Mouse (Mus musculus) CH12.LX (cell line): ENCODE data around the gene Prkch. TPM values are rescaled to one million over a fixed set of nuclear protein-coding genes. Genes with fewer than 3 reads are reported as not detected.

ENCODE experiments used
- DNase-seq: peaks from one replicate; pipeline ENCODE4 v3.0.0-alpha.2; 2013; ENCODE audit errors: extremely low read depth
- H3K27ac ChIP-seq: 2 replicates; pipeline ENCODE4 v1.5.1; 2012; ENCODE audit warnings: low read depth, mild to moderate bottlenecking, control low read depth, moderate library complexity; ENCODE audit not compliant: insufficient read depth
- H3K27me3 ChIP-seq: replicated peaks from 2 replicates; pipeline ENCODE3; 2012; ENCODE audit warnings: inconsistent platforms
- H3K36me3 ChIP-seq, 2 experiments: replicated peaks in 1 of 2; 2 replicates each; pipeline versions ENCODE3 to v1.6.1; 2012; ENCODE audit warnings: inconsistent platforms in 1 of 2, low read length in 1 of 2, mild to moderate bottlenecking in 1 of 2, mixed read lengths in 1 of 2, moderate library complexity in 1 of 2; ENCODE audit not compliant: control insufficient read depth in 1 of 2, insufficient read depth in 1 of 2
- H3K4me1 ChIP-seq, 2 experiments: 2 replicates each; pipeline ENCODE4 v1.6.1; 2012; ENCODE audit warnings: inconsistent platforms in 1 of 2, moderate library complexity in 1 of 2; ENCODE audit not compliant: insufficient read depth in 2 of 2, control insufficient read depth in 1 of 2
- H3K4me2 ChIP-seq: 2 replicates; pipeline ENCODE4 v1.6.1; 2012; ENCODE audit warnings: low read depth, mild to moderate bottlenecking, control low read depth; ENCODE audit not compliant: poor library complexity, insufficient read depth, severe bottlenecking
- H3K4me3 ChIP-seq, 3 experiments: fragments of 150-350 bp in 1 of 3; sonication (generic) in 1 of 3; replicated peaks in 1 of 3; 2 replicates each; pipeline versions ENCODE3 to v1.5.1; 2011 to 2012; ENCODE audit warnings: low read depth in 2 of 3, low read length in 2 of 3, mild to moderate bottlenecking in 2 of 3, moderate library complexity in 2 of 3, control low read depth in 1 of 3, improper control_type of control experiment in 1 of 3, inconsistent platforms in 1 of 3, mixed read lengths in 1 of 3; ENCODE audit not compliant: poor library complexity in 1 of 3
- H3K79me2 ChIP-seq: replicated peaks from 2 replicates; pipeline ENCODE4 v1.6.1; 2012; ENCODE audit warnings: mild to moderate bottlenecking, moderate library complexity; ENCODE audit not compliant: control insufficient read depth, poor library complexity, insufficient read depth, severe bottlenecking; ENCODE audit errors: extremely low read depth
- H3K9ac ChIP-seq: 2 replicates; pipeline ENCODE4 v1.6.1; 2012; ENCODE audit warnings: low read depth, mild to moderate bottlenecking, control low read depth, moderate library complexity; ENCODE audit not compliant: insufficient read depth
- H3K9me3 ChIP-seq: replicated peaks from 2 replicates; pipeline ENCODE3; 2012; ENCODE audit warnings: low read length, inconsistent platforms, mixed read lengths
- BHLHE40 ChIP-seq: IDR thresholded peaks from 2 replicates; pipeline ENCODE4 v1.6.1; 2011; ENCODE audit warnings: mild to moderate bottlenecking, low read depth, low read length, improper control_type of control experiment
- CTCF ChIP-seq, 2 experiments: IDR thresholded peaks in 1 of 2; conservative IDR thresholded peaks in 1 of 2; 2 replicates each; pipeline ENCODE4 v1.5.1; 2011 to 2012; ENCODE audit warnings: low read depth in 2 of 2, low read length in 2 of 2, improper control_type of control experiment in 1 of 2, inconsistent platforms in 1 of 2, mild to moderate bottlenecking in 1 of 2, moderate library complexity in 1 of 2
- ELF1 ChIP-seq: IDR thresholded peaks from 2 replicates; pipeline ENCODE4 v1.6.1; 2014; ENCODE audit warnings: low read depth, mild to moderate bottlenecking, inconsistent platforms, low read length, improper control_type of control experiment
- EP300 ChIP-seq: IDR thresholded peaks from 2 replicates; pipeline ENCODE4 v1.6.1; 2011; ENCODE audit warnings: low read length, improper control_type of control experiment
- GABPA ChIP-seq: IDR thresholded peaks from 2 replicates; pipeline ENCODE4 v1.6.1; 2012; ENCODE audit warnings: low read depth, low read length, improper control_type of control experiment, inconsistent platforms; ENCODE audit not compliant: insufficient replicate concordance
- HCFC1 ChIP-seq: IDR thresholded peaks from 2 replicates; pipeline ENCODE4 v1.6.1; 2012; ENCODE audit warnings: low read depth, mild to moderate bottlenecking, inconsistent platforms, low read length, improper control_type of control experiment
- MAFK ChIP-seq: IDR thresholded peaks from 2 replicates; pipeline ENCODE4 v1.6.1; 2011; ENCODE audit warnings: low read length, improper control_type of control experiment; ENCODE audit not compliant: insufficient replicate concordance
- MYC ChIP-seq: IDR thresholded peaks from 2 replicates; pipeline ENCODE4 v1.6.1; 2011; ENCODE audit warnings: low read depth, mild to moderate bottlenecking, improper control_type of control experiment, low read length
- NELFE ChIP-seq: IDR thresholded peaks from 2 replicates; pipeline ENCODE4 v1.6.1; 2011; ENCODE audit warnings: low read depth, low read length, improper control_type of control experiment
- RCOR1 ChIP-seq: conservative IDR thresholded peaks from 2 replicates; pipeline ENCODE4 v1.6.1; 2012; ENCODE audit warnings: low read depth, mild to moderate bottlenecking, inconsistent platforms, low read length, improper control_type of control experiment
- SIN3A ChIP-seq: IDR thresholded peaks from 2 replicates; pipeline ENCODE4 v1.6.1; 2012; ENCODE audit warnings: low read length, improper control_type of control experiment, inconsistent platforms
- TCF12 ChIP-seq: IDR thresholded peaks from 2 replicates; pipeline ENCODE4 v1.6.1; 2014; ENCODE audit warnings: low read depth, mild to moderate bottlenecking, inconsistent platforms, low read length, improper control_type of control experiment
- UBTF ChIP-seq: IDR thresholded peaks from 2 replicates; pipeline ENCODE4 v1.6.1; 2012; ENCODE audit warnings: low read depth, mild to moderate bottlenecking, inconsistent platforms, low read length, improper control_type of control experiment, moderate library complexity
- USF1 ChIP-seq: IDR thresholded peaks from 2 replicates; pipeline ENCODE4 v1.6.1; 2014; ENCODE audit warnings: low read depth, mild to moderate bottlenecking, inconsistent platforms, low read length, improper control_type of control experiment
- USF2 ChIP-seq: conservative IDR thresholded peaks from 2 replicates; pipeline ENCODE4 v1.6.1; 2011; ENCODE audit warnings: low read depth, low read length, improper control_type of control experiment
- ZC3H11A ChIP-seq: IDR thresholded peaks from 2 replicates; pipeline ENCODE4 v1.6.1; 2012; ENCODE audit warnings: low read depth, mild to moderate bottlenecking, inconsistent platforms, low read length, improper control_type of control experiment
- ZMIZ1 ChIP-seq: IDR thresholded peaks from 2 replicates; pipeline ENCODE4 v1.6.1; 2012; ENCODE audit warnings: low read depth, mild to moderate bottlenecking, inconsistent platforms, low read length, improper control_type of control experiment
- ZNF384 ChIP-seq: IDR thresholded peaks from 2 replicates; pipeline ENCODE4 v1.6.1; 2012; ENCODE audit warnings: low read depth, low read length, improper control_type of control experiment, inconsistent platforms
- dilution Hi-C: fragments of 300-500 bp; cut with MboI; formaldehyde crosslinking; loops from 2 replicates; pipeline ENCODE4 v1.14.3; 2020; ENCODE audit warnings: low sequenced_read_pairs; ENCODE audit not compliant: extremely low pct_unique_long_range_greater_than_20kb, extremely low pct_ligation_motif_present
- in situ Hi-C: fragments of 300-500 bp; cut with MboI; formaldehyde crosslinking; loops from 3 replicates; pipeline ENCODE4 v1.14.3; 2019; ENCODE audit warnings: low sequenced_read_pairs, low pct_ligation_motif_present, low pct_unique_long_range_greater_than_20kb, mixed read lengths
- polyA plus RNA-seq: library from polyadenylated mRNA; unstranded; fragments of >175 nt; gene quantifications from 2 replicates; pipeline ENCODE4 v1.2.1, GENCODE M21; 2012; ENCODE audit warnings: low read depth; ENCODE audit not compliant: insufficient read length
- total RNA-seq, 2 experiments: library from RNA; depleted of rRNA; stranded (reverse); fragments of 300-350 nt in 1 of 2; fragments of >200 nt in 1 of 2; gene quantifications; 2 replicates each; pipeline ENCODE4 v1.2.3; 2012 to 2014

Prkch gene
- total and polyA plus RNA-seq, 3 experiments = 0.76 to 2.3 (median 1.8) TPM

DNA sequence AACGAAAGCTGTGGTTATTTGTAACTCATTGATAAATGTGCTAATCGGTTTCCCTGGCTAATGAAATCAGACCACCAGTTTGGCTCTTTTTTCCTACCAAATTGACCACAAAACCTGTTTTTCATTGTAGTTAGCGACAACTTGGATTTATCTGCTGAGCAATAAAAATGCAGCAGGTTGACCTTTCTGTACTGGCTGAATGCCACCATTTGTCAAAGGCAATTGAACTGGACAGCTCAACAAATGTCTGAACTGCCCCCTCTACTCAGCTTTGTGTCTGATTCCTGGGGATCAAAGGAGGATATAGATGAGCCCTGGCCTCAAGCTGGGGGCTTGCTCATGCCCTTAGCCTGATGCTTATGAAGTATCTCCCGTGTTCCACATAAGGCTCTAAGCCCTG is 146.0 kb downstream of the Prkch start:
- TF ChIP-seq TCF12 (no peak), ZNF384 (no peak), NELFE (no peak), GABPA (no peak)
- no peak overlapping the region for H3K27ac ChIP-seq
- H3K4me2 ChIP-seq = no peak overlapping the region
- no peaks in the 10 kb centered on the region for H3K79me2 ChIP-seq
- H3K9me3 ChIP-seq = no peaks in the 10 kb centered on the region
- H3K27me3 ChIP-seq = no peaks in the 10 kb centered on the region
- dilution Hi-C loops (no loop called here), in situ Hi-C loops (no loop called here)
- H3K4me1 ChIP-seq = peaks cover 7 to 28% of the 10 kb centered on the region in 2 experiments
- no peak for DNase-seq
- H3K36me3 ChIP-seq = no peaks in the 10 kb centered on the region
- no peak overlapping the region for H3K4me3 ChIP-seq
- H3K9ac ChIP-seq = no peak overlapping the region

DNA sequence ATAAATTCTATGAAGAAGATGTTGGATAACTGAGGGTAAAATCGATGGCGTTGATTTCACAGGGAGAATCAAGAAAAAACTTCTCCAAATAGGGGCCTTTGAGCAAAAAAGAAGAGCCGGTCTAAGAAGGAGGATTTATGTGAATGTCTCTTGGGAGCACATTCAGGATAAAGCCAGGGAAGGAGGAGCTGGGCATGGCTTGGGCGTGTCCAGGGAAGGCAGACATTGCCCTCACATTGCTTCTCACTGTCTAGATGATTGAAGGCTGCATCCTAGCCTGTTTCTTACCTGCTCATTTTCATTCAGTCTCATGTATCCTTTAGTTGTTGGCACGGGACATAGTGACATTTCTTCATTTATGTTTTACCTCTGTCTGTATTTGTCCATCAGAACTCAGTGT is 146.5 kb downstream of the Prkch start:
- TF ChIP-seq UBTF (no peak), MYC (no peak), HCFC1 (no peak), BHLHE40 (no peak), EP300 (no peak), USF1 (no peak), ZMIZ1 (no peak), ZC3H11A (no peak), CTCF (conservative IDR thresholded peaks at IDR 0.05 in 1 of 2, IDR thresholded peaks at IDR 0.05 in 1 of 2; ENCODE audit: low read depth in 2 of 2, low read length in 2 of 2) (no peak), MAFK (no peak)
- Histone ChIP-seq H3K4me2 (no peak overlapping the region), H3K4me3 (no peak overlapping the region), H3K9ac (no peak overlapping the region), H3K27me3 (no peaks in the 10 kb centered on the region), H3K27ac (no peak overlapping the region), H3K9me3 (no peaks in the 10 kb centered on the region), H3K36me3 (no peaks in the 10 kb centered on the region), H3K4me1 (peaks cover 7 to 23% of the 10 kb centered on the region in 2 experiments), H3K79me2 (no peaks in the 10 kb centered on the region)
- dilution Hi-C loops (no loop called here), in situ Hi-C loops (no loop called here)
- DNase-seq = no peak

DNA sequence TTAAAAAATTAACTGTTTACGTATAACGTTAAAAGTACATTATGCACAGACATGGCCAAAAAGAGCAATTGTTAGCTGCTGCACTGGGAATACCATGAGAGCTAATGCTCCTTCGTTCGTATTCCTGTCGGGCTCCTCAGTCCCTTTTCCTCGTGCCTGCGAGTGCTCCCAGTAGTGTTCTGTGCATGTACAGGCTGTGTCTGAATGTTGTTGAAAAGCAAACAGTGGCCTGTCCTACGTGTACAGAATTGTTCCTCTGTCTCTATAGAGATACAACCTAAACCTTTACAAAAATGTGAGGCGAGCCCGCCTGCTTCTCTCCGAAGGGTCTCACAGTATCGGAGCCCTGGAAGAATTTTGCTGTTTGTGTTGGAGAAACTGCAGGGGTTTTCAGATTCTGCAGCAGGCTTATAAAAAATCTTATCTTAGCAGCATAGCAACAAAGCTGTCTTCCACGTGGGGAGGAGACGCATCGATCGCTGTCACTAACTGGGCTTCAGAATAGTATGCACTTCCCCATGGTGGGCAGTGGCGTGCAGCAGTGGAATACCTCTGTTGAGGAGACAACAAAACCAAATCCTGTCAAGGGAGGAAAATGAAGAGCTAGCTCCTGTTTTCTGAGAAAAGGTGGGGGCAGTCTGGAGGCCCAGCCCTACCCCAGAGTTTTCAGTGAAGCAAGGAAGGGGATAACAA is 147.4 kb downstream of the Prkch start:
- no peaks in the 10 kb centered on the region for H3K79me2 ChIP-seq
- no peak overlapping the region for H3K9ac ChIP-seq
- no peaks in the 10 kb centered on the region for H3K36me3 ChIP-seq
- DNase-seq = no peak
- no peak overlapping the region for H3K4me2 ChIP-seq
- dilution Hi-C loops (no loop called here), in situ Hi-C loops (no loop called here)
- no peak for TF ChIP-seq EP300
- no peak for TF ChIP-seq ELF1
- no peak for TF ChIP-seq SIN3A
- TF ChIP-seq RCOR1 = no peak
- no peak for TF ChIP-seq USF2
- no peak overlapping the region for H3K4me3 ChIP-seq
- no peak overlapping the region for H3K27ac ChIP-seq
- no peaks in the 10 kb centered on the region for H3K27me3 ChIP-seq
- no peaks in the 10 kb centered on the region for H3K9me3 ChIP-seq
- peaks cover 0 to 14% of the 10 kb centered on the region in 2 experiments; a peak in 3 of 4 replicates for H3K4me1 ChIP-seq
